Mouse (Mus musculus): Measurements from ENCODE around the gene Poc1a. TPM values are rescaled to one million over a fixed set of nuclear protein-coding genes. Genes with fewer than 3 reads are reported as not detected.

Poc1a gene
- total and polyA plus RNA-seq, 3 experiments, result 24.5 to 46.7 (median 31.9) TPM

DNA sequence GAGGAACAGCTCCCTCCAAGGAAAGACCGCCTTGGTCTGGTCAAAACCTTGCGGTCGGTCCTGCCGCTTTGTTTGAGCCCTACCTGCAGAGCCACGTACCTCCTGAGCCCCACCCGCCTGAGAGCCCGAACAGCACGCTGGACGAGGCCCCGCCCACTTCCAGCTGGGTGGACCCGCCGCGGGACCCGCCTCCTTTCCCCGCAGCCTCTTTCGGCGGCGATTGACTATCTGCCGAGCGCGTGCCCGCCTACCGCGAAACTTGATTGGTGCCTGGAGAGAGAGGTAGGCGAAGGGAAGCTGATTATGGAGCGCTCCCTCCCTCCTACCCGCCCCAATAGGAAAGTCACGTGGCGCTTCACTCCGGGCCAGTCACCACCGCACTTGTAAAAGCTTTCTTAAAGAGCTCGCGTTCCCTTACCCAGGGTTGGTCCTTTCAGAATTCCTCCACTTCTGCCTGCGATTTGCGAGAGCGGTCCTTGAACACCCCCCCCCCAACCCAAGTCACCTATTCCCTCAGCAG lies 86.8 kb downstream of the Poc1a start:
- Histone ChIP-seq H3K4me1 (ENCODE audit: control insufficient read depth in 1 of 2, insufficient read depth in 2 of 2) (peaks cover 24 to 42% of the 10 kb centered on the region in 2 experiments), H3K79me2 (replicated peaks; ENCODE audit: control insufficient read depth, extremely low read depth, insufficient read depth, poor library complexity, severe bottlenecking) (peaks cover 11% of the 10 kb centered on the region; the same call in 1 of the 2 replicates), H3K27me3 (replicated peaks) (peaks cover 6% of the 10 kb centered on the region), H3K9ac (ENCODE audit: insufficient read depth, low read depth) (peak overlapping the region; percentile 81), H3K9me3 (replicated peaks; ENCODE audit: low read length) (no peaks in the 10 kb centered on the region), H3K4me2 (ENCODE audit: insufficient read depth, low read depth, poor library complexity, severe bottlenecking) (peak overlapping the region; percentile 93), H3K4me3 (replicated peaks in 1 of 3; ENCODE audit: low read depth in 2 of 3, low read length in 2 of 3, poor library complexity in 1 of 3) (peak overlapping the region; percentile 47 to 87 (median 65)), H3K27ac (ENCODE audit: insufficient read depth, low read depth) (peak overlapping the region; percentile 47), H3K36me3 (replicated peaks in 1 of 2; ENCODE audit: control insufficient read depth in 1 of 2, insufficient read depth in 1 of 2, low read length in 1 of 2) (peaks cover 0 to 16% of the 10 kb centered on the region in 2 experiments)
- peak; percentile 93 for TF ChIP-seq USF2 (conservative IDR thresholded peaks at IDR 0.05; ENCODE audit: low read depth, low read length)
- 0 out of 2 replicates have a peak, but pooled peaks have one; percentile 13 for TF ChIP-seq HCFC1 (IDR thresholded peaks at IDR 0.05; ENCODE audit: low read depth, low read length)
- peak; percentile 91 for TF ChIP-seq BHLHE40 (IDR thresholded peaks at IDR 0.05; ENCODE audit: low read depth, low read length)
- peak; percentile 99 for TF ChIP-seq MAX (IDR thresholded peaks at IDR 0.05; ENCODE audit: low read length)
- TF ChIP-seq GABPA (IDR thresholded peaks at IDR 0.05; ENCODE audit: insufficient replicate concordance, low read depth, low read length), result no peak
- TF ChIP-seq CHD2 (IDR thresholded peaks at IDR 0.05; ENCODE audit: low read length), result 0 out of 2 replicates have a peak, but pooled peaks have one; percentile 25
- 0 out of 2 replicates have a peak, but pooled peaks have one; percentile 55 for TF ChIP-seq TCF12 (IDR thresholded peaks at IDR 0.05; ENCODE audit: low read depth, low read length)
- peak; percentile 63; the same call in 1 of the 2 replicates for TF ChIP-seq MXI1 (IDR thresholded peaks at IDR 0.05; ENCODE audit: low read depth, low read length)
- 0 out of 2 replicates have a peak, but pooled peaks have one; percentile 39 for TF ChIP-seq ELF1 (IDR thresholded peaks at IDR 0.05; ENCODE audit: low read depth, low read length)
- no peak for TF ChIP-seq MAFK (IDR thresholded peaks at IDR 0.05; ENCODE audit: insufficient replicate concordance, low read length)
- TF ChIP-seq POLR2A (IDR thresholded peaks at IDR 0.05; ENCODE audit: low read depth, low read length), result peak; percentile 67
- peak; percentile 95 for TF ChIP-seq USF1 (IDR thresholded peaks at IDR 0.05; ENCODE audit: low read depth, low read length)
- TF ChIP-seq MAZ (IDR thresholded peaks at IDR 0.05; ENCODE audit: low read depth, low read length), result peak; percentile 84
- TF ChIP-seq ZC3H11A (IDR thresholded peaks at IDR 0.05; ENCODE audit: low read depth, low read length), result no peak
- 0 out of 2 replicates have a peak, but pooled peaks have one; percentile 19 for TF ChIP-seq MEF2A (IDR thresholded peaks at IDR 0.05; ENCODE audit: borderline replicate concordance, low read depth, low read length)
- TF ChIP-seq SIN3A (IDR thresholded peaks at IDR 0.05; ENCODE audit: low read length), result peak; percentile 30
- TF ChIP-seq E2F4 (IDR thresholded peaks at IDR 0.05; ENCODE audit: insufficient replicate concordance, low read depth, low read length), result no peak
- peak; percentile 97 for DNase-seq (ENCODE audit: extremely low read depth)
- in situ Hi-C loops (cut with MboI; ENCODE audit: low pct_ligation_motif_present, low pct_unique_long_range_greater_than_20kb, low sequenced_read_pairs), result loop anchor here (5.0 kb wide), 1 partner anchor 45 kb away; no protein-coding TSS in a partner anchor
- dilution Hi-C loops (cut with MboI; ENCODE audit: extremely low pct_ligation_motif_present, extremely low pct_unique_long_range_greater_than_20kb, low sequenced_read_pairs), result no loop called here

- dilution Hi-C loops (cut with MboI; ENCODE audit: extremely low pct_ligation_motif_present, extremely low pct_unique_long_range_greater_than_20kb, low sequenced_read_pairs), result no loop called here
- Histone ChIP-seq H3K4me3 (replicated peaks in 1 of 3; ENCODE audit: low read depth in 2 of 3, low read length in 2 of 3, poor library complexity in 1 of 3) (peak within 1 kb of the TSS; percentile 65 to 87 (median 78)), H3K9ac (ENCODE audit: insufficient read depth, low read depth) (peak within 1 kb of the TSS; percentile 81), H3K4me2 (ENCODE audit: insufficient read depth, low read depth, poor library complexity, severe bottlenecking) (peak within 1 kb of the TSS; percentile 93), H3K36me3 (replicated peaks in 1 of 2; ENCODE audit: control insufficient read depth in 1 of 2, insufficient read depth in 1 of 2, low read length in 1 of 2) (peaks cover 2 to 22% of the 10 kb centered on the region in 2 experiments), H3K27ac (ENCODE audit: insufficient read depth, low read depth) (peak within 1 kb of the TSS; percentile 47), H3K79me2 (replicated peaks; ENCODE audit: control insufficient read depth, extremely low read depth, insufficient read depth, poor library complexity, severe bottlenecking) (peaks cover 11% of the 10 kb centered on the region; the same call in 1 of the 2 replicates), H3K4me1 (ENCODE audit: control insufficient read depth in 1 of 2, insufficient read depth in 2 of 2) (peaks cover 28 to 48% of the 10 kb centered on the region in 2 experiments), H3K27me3 (replicated peaks) (peaks cover 4% of the 10 kb centered on the region), H3K9me3 (replicated peaks; ENCODE audit: low read length) (no peaks in the 10 kb centered on the region)
- in situ Hi-C loops (cut with MboI; ENCODE audit: low pct_ligation_motif_present, low pct_unique_long_range_greater_than_20kb, low sequenced_read_pairs), result loop anchor here (5.0 kb wide), 1 partner anchor 44 kb away; no protein-coding TSS in a partner anchor
- DNase-seq (ENCODE audit: extremely low read depth), result peak; percentile 51
- no peak for TF ChIP-seq JUN (IDR thresholded peaks at IDR 0.05; ENCODE audit: insufficient read depth, low read depth, low read length)
- 0 out of 2 replicates have a peak, but pooled peaks have one; percentile 20 for TF ChIP-seq ELF1 (IDR thresholded peaks at IDR 0.05; ENCODE audit: low read depth, low read length)
- TF ChIP-seq MEF2A (IDR thresholded peaks at IDR 0.05; ENCODE audit: borderline replicate concordance, low read depth, low read length), result no peak; the same call in 1 of the 2 replicates
- peak; percentile 62 for TF ChIP-seq TCF12 (IDR thresholded peaks at IDR 0.05; ENCODE audit: low read depth, low read length)
- TF ChIP-seq POLR2A (IDR thresholded peaks at IDR 0.05; ENCODE audit: low read depth, low read length), result peak; percentile 48; the same call in 1 of the 2 replicates
- no peak for TF ChIP-seq JUND (conservative IDR thresholded peaks at IDR 0.05; ENCODE audit: low read depth, low read length)
- peak; percentile 12; the same call in 1 of the 2 replicates for TF ChIP-seq HCFC1 (IDR thresholded peaks at IDR 0.05; ENCODE audit: low read depth, low read length)
- TF ChIP-seq UBTF (IDR thresholded peaks at IDR 0.05; ENCODE audit: low read depth, low read length), result peak; percentile 90
- TF ChIP-seq NRF1 (IDR thresholded peaks at IDR 0.05; ENCODE audit: low read depth, low read length), result peak; percentile 37; the same call in 1 of the 2 replicates
- no peak; the same call in 1 of the 2 replicates for TF ChIP-seq RAD21 (IDR thresholded peaks at IDR 0.05; ENCODE audit: low read depth, low read length)
- peak; percentile 60; the same call in 1 of the 2 replicates for TF ChIP-seq MXI1 (IDR thresholded peaks at IDR 0.05; ENCODE audit: low read depth, low read length)
- TF ChIP-seq CHD2 (IDR thresholded peaks at IDR 0.05; ENCODE audit: low read length), result peak; percentile 53
- TF ChIP-seq ZKSCAN1 (IDR thresholded peaks at IDR 0.05; ENCODE audit: borderline replicate concordance, low read depth, low read length), result peak; percentile 76
- no peak for TF ChIP-seq MAFK (IDR thresholded peaks at IDR 0.05; ENCODE audit: insufficient replicate concordance, low read length)
- no peak for TF ChIP-seq CHD1 (IDR thresholded peaks at IDR 0.05; ENCODE audit: low read depth, low read length)
- TF ChIP-seq CTCF (conservative IDR thresholded peaks at IDR 0.05 in 1 of 2, IDR thresholded peaks at IDR 0.05 in 1 of 2; ENCODE audit: low read depth in 2 of 2, low read length in 2 of 2), result peak in 1 of 2 experiments; percentile 31; a peak in 2 of 4 replicates
- TF ChIP-seq RCOR1 (conservative IDR thresholded peaks at IDR 0.05; ENCODE audit: low read depth, low read length), result no peak
- TF ChIP-seq MAZ (IDR thresholded peaks at IDR 0.05; ENCODE audit: low read depth, low read length), result no peak
- TF ChIP-seq USF1 (IDR thresholded peaks at IDR 0.05; ENCODE audit: low read depth, low read length), result no peak
- no peak for TF ChIP-seq IRF4 (IDR thresholded peaks at IDR 0.05; ENCODE audit: low read depth, low read length)
These were observed 87.4 kb downstream of the Poc1a start, which contains the start of gene Dusp7 for GRCm38 (mm10) chr9:106368112-106368717. Gene Dusp7, plus strand, starts transcription at chr9:106368632.
